Mouse (Mus musculus) bone marrow, adult 2 months (tissue): ENCODE results near the gene Kidins220.

Experiments
- CTCF ChIP-seq: fragments of 200-500 bp; IDR thresholded peaks from 2 replicates; pipeline ENCODE4 v1.5.1; 2011; ENCODE audit warnings: low read length, control low read depth; ENCODE audit not compliant: control insufficient read depth, insufficient read depth
- POLR2A ChIP-seq: fragments of 200-500 bp; IDR thresholded peaks from 2 replicates; pipeline ENCODE4 v1.6.1; 2011; ENCODE audit warnings: low read depth, mild to moderate bottlenecking, control low read depth, low read length, borderline replicate concordance; ENCODE audit not compliant: control insufficient read depth

DNA sequence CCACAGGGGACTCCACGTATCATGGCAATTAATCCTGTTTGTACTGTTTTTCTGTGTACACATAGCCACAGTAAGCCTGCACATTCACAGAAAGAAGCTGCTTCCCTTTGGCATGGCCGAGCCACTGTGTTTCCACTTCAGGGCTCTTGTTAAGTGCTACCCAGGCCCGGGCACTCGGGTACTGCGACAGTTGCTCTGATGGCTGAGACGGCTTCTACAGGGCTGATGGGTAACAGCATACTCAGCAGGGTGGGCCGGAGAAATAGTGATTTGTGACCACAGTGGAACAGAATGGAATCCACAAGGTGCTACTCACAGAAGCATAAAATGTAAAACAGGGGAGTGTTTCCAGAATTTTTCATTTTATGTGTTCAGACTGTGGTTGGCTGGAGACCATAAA is 45.7 kb upstream of the Kidins220 start:
- no peak for TF ChIP-seq CTCF
- no peak for TF ChIP-seq POLR2A
